Mouse (Mus musculus): Measurements from ENCODE around the gene Scp2. TPM values are rescaled to one million over a fixed set of nuclear protein-coding genes. Genes with fewer than 3 reads are reported as not detected.
"Not testable (repeated sequence)": the region's sequence is repeated elsewhere in the genome, so short reads cannot be mapped to it uniquely, and the experiment has no call there.

Gene Scp2
- polyA plus RNA-seq, 1 experiment from 2014 or later, result 247 TPM

GRCm38 (mm10) chr4:108145554-108145953 lies 756 bp upstream of the Scp2 start:
- H3K36me3 ChIP-seq (ENCODE audit: control insufficient read depth, insufficient read depth, low read length); ATAC-seq (ENCODE audit: insufficient read depth, low FRiP score): not testable (repeated sequence)
- WGBS, result 47% methylated on average over 3 of the region's 3 CpGs

GRCm38 (mm10) chr4:108143778-108144177 lies 1.0 kb downstream of the Scp2 start:
- H3K4me1 ChIP-seq (ENCODE audit: control insufficient read depth, insufficient read depth, low read length), result no peaks in the 10 kb centered on the region
- H3K9me3 ChIP-seq (replicated peaks; ENCODE audit: control insufficient read depth, low read length), result no peaks in the 10 kb centered on the region
- no peak overlapping the region for H3K27ac ChIP-seq (ENCODE audit: low read length)
- no peak overlapping the region for H3K4me2 ChIP-seq (ENCODE audit: low read depth, low read length)
- no peak for ATAC-seq (ENCODE audit: insufficient read depth, low FRiP score)
- no peak overlapping the region for H3K9ac ChIP-seq (ENCODE audit: low read length)
- no peak overlapping the region for H3K4me3 ChIP-seq (replicated peaks; ENCODE audit: low read length)
- H3K36me3 ChIP-seq (ENCODE audit: control insufficient read depth, insufficient read depth, low read length), result no peaks in the 10 kb centered on the region
- no peaks in the 10 kb centered on the region for H3K27me3 ChIP-seq (ENCODE audit: control insufficient read depth, insufficient read depth, low read length)

More at GRCm38 (mm10) chr4:108145554-108145953, 756 bp upstream of the Scp2 start:
- H3K9ac ChIP-seq (ENCODE audit: low read length); H3K4me2 ChIP-seq (ENCODE audit: low read depth, low read length); H3K9me3 ChIP-seq (replicated peaks; ENCODE audit: control insufficient read depth, low read length); H3K27ac ChIP-seq (ENCODE audit: low read length); H3K4me3 ChIP-seq (replicated peaks; ENCODE audit: low read length); H3K4me1 ChIP-seq (ENCODE audit: control insufficient read depth, insufficient read depth, low read length); H3K27me3 ChIP-seq (ENCODE audit: control insufficient read depth, insufficient read depth, low read length): not testable (repeated sequence)

GRCm38 (mm10) chr4:108143178-108143577 lies 1.6 kb downstream of the Scp2 start:
- not testable (repeated sequence) for ATAC-seq (ENCODE audit: insufficient read depth, low FRiP score); H3K27ac ChIP-seq (ENCODE audit: low read length); H3K4me2 ChIP-seq (ENCODE audit: low read depth, low read length); H3K9me3 ChIP-seq (replicated peaks; ENCODE audit: control insufficient read depth, low read length); H3K36me3 ChIP-seq (ENCODE audit: control insufficient read depth, insufficient read depth, low read length); H3K4me1 ChIP-seq (ENCODE audit: control insufficient read depth, insufficient read depth, low read length); H3K4me3 ChIP-seq (replicated peaks; ENCODE audit: low read length); H3K27me3 ChIP-seq (ENCODE audit: control insufficient read depth, insufficient read depth, low read length); H3K9ac ChIP-seq (ENCODE audit: low read length)
- WGBS, result 72% methylated on average over 2 of the region's 2 CpGs

GRCm38 (mm10) chr4:108136938-108137337 lies 7.9 kb downstream of the Scp2 start:
- H3K4me1 ChIP-seq (ENCODE audit: control insufficient read depth, insufficient read depth, low read length), result no peaks in the 10 kb centered on the region
- ATAC-seq (ENCODE audit: insufficient read depth, low FRiP score), result no peak
- H3K27ac ChIP-seq (ENCODE audit: low read length), result no peak overlapping the region
- no peak overlapping the region for H3K4me3 ChIP-seq (replicated peaks; ENCODE audit: low read length)
- H3K9me3 ChIP-seq (replicated peaks; ENCODE audit: control insufficient read depth, low read length), result no peaks in the 10 kb centered on the region
- H3K9ac ChIP-seq (ENCODE audit: low read length), result no peak overlapping the region
- no peak overlapping the region for H3K4me2 ChIP-seq (ENCODE audit: low read depth, low read length)
- WGBS, result 80% methylated on average over 5 of the region's 5 CpGs
- no peaks in the 10 kb centered on the region for H3K36me3 ChIP-seq (ENCODE audit: control insufficient read depth, insufficient read depth, low read length)
- no peaks in the 10 kb centered on the region for H3K27me3 ChIP-seq (ENCODE audit: control insufficient read depth, insufficient read depth, low read length)

- 84% methylated on average over 3 of the region's 3 CpGs for WGBS
These were observed 14.3 kb downstream of the Scp2 start for GRCm38 (mm10) chr4:108130452-108130851.

GRCm38 (mm10) chr4:108128339-108128738 lies 16.5 kb downstream of the Scp2 start:
- ATAC-seq (ENCODE audit: insufficient read depth, low FRiP score), result no peak
- Histone ChIP-seq H3K4me2 (ENCODE audit: low read depth, low read length) (no peak overlapping the region), H3K4me3 (replicated peaks; ENCODE audit: low read length) (no peak overlapping the region), H3K36me3 (ENCODE audit: control insufficient read depth, insufficient read depth, low read length) (no peaks in the 10 kb centered on the region), H3K27me3 (ENCODE audit: control insufficient read depth, insufficient read depth, low read length) (no peaks in the 10 kb centered on the region), H3K27ac (ENCODE audit: low read length) (no peak overlapping the region), H3K9me3 (replicated peaks; ENCODE audit: control insufficient read depth, low read length) (no peaks in the 10 kb centered on the region), H3K4me1 (ENCODE audit: control insufficient read depth, insufficient read depth, low read length) (no peaks in the 10 kb centered on the region), H3K9ac (ENCODE audit: low read length) (no peak overlapping the region)
- 80% methylated on average over 2 of the region's 2 CpGs for WGBS

More at GRCm38 (mm10) chr4:108130452-108130851, 14.3 kb downstream of the Scp2 start:
- Histone ChIP-seq H3K27me3 (ENCODE audit: control insufficient read depth, insufficient read depth, low read length) (no peaks in the 10 kb centered on the region), H3K9me3 (replicated peaks; ENCODE audit: control insufficient read depth, low read length) (no peaks in the 10 kb centered on the region), H3K27ac (ENCODE audit: low read length) (no peak overlapping the region), H3K9ac (ENCODE audit: low read length) (no peak overlapping the region), H3K4me2 (ENCODE audit: low read depth, low read length) (no peak overlapping the region), H3K36me3 (ENCODE audit: control insufficient read depth, insufficient read depth, low read length) (no peaks in the 10 kb centered on the region), H3K4me3 (replicated peaks; ENCODE audit: low read length) (no peak overlapping the region), H3K4me1 (ENCODE audit: control insufficient read depth, insufficient read depth, low read length) (no peaks in the 10 kb centered on the region)
- no peak for ATAC-seq (ENCODE audit: insufficient read depth, low FRiP score)

- Histone ChIP-seq H3K27ac (ENCODE audit: low read length) (no peak overlapping the region), H3K36me3 (ENCODE audit: control insufficient read depth, insufficient read depth, low read length) (no peaks in the 10 kb centered on the region), H3K9me3 (replicated peaks; ENCODE audit: control insufficient read depth, low read length) (no peaks in the 10 kb centered on the region), H3K4me2 (ENCODE audit: low read depth, low read length) (no peak overlapping the region), H3K9ac (ENCODE audit: low read length) (no peak overlapping the region), H3K4me3 (replicated peaks; ENCODE audit: low read length) (no peak overlapping the region), H3K4me1 (ENCODE audit: control insufficient read depth, insufficient read depth, low read length) (no peaks in the 10 kb centered on the region), H3K27me3 (ENCODE audit: control insufficient read depth, insufficient read depth, low read length) (no peaks in the 10 kb centered on the region)
- WGBS, result 85% methylated on average over 5 of the region's 5 CpGs
- ATAC-seq (ENCODE audit: insufficient read depth, low FRiP score), result no peak
These were observed 17.3 kb downstream of the Scp2 start for GRCm38 (mm10) chr4:108127516-108127915.

GRCm38 (mm10) chr4:108126260-108126659 lies 18.5 kb downstream of the Scp2 start:
- Histone ChIP-seq H3K4me2 (ENCODE audit: low read depth, low read length) (no peak overlapping the region), H3K4me3 (replicated peaks; ENCODE audit: low read length) (no peak overlapping the region), H3K9ac (ENCODE audit: low read length) (no peak overlapping the region), H3K9me3 (replicated peaks; ENCODE audit: control insufficient read depth, low read length) (no peaks in the 10 kb centered on the region), H3K27me3 (ENCODE audit: control insufficient read depth, insufficient read depth, low read length) (no peaks in the 10 kb centered on the region), H3K27ac (ENCODE audit: low read length) (no peak overlapping the region), H3K4me1 (ENCODE audit: control insufficient read depth, insufficient read depth, low read length) (no peaks in the 10 kb centered on the region), H3K36me3 (ENCODE audit: control insufficient read depth, insufficient read depth, low read length) (no peaks in the 10 kb centered on the region)
- no peak for ATAC-seq (ENCODE audit: insufficient read depth, low FRiP score)
- 76% methylated on average over 4 of the region's 4 CpGs for whole genome bisulfite sequencing

GRCm38 (mm10) chr4:108124104-108124503 lies 20.7 kb downstream of the Scp2 start:
- no peak for ATAC-seq (ENCODE audit: insufficient read depth, low FRiP score)
- Histone ChIP-seq H3K4me3 (replicated peaks; ENCODE audit: low read length) (no peak overlapping the region), H3K36me3 (ENCODE audit: control insufficient read depth, insufficient read depth, low read length) (no peaks in the 10 kb centered on the region), H3K27me3 (ENCODE audit: control insufficient read depth, insufficient read depth, low read length) (no peaks in the 10 kb centered on the region), H3K4me2 (ENCODE audit: low read depth, low read length) (no peak overlapping the region), H3K4me1 (ENCODE audit: control insufficient read depth, insufficient read depth, low read length) (no peaks in the 10 kb centered on the region), H3K27ac (ENCODE audit: low read length) (no peak overlapping the region), H3K9me3 (replicated peaks; ENCODE audit: control insufficient read depth, low read length) (no peaks in the 10 kb centered on the region), H3K9ac (ENCODE audit: low read length) (no peak overlapping the region)
- 92% methylated on average over 1 of the region's 1 CpGs for WGBS

Data from stomach, embryonic 16.5 days (tissue).